8 mouse cellular contexts compared by ENCODE assay signal in the genomic region with DNA sequence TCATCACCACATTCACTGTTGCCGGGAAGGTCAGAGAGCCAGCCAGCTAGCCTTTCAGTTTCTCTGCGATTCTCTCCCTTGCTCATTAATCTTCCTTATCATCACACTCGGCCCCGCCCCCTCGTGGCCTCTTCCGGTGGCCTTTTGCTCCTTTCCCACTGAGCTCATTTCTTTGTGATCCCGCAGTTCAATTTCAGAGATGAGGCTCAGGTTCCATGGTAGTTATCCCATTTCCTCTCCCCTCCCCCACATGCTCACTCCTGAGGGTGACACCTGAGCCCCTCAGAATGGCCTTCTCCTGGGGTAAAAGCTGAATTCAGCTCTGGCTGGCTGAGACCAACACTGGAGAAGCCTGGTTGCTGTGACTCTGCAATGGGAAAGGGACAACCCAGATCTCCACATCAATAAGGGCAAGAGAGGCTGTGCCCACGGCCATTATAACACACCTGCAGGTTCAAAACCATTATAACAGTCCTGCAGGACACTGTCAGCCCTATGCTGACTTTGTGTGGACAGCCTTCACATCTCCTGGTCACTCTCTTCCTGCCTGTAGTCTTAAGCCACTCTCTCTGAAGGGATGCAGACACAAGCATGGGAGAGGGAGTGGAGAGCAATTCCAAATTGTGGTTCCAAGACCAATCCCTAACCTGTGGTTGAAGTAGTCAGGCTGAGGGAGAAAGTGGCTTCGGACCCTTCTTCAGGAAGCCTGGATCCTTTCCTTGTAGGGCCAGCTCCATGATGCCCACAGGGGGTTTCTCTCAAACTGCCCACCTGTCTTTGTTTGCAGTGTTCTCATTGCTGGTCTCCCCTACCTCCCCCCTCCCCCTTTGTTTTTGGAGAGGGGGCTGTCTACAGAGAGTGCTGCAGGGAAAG. TPM values are rescaled to one million over a fixed set of nuclear protein-coding genes. Genes with fewer than 3 reads are reported as not detected.
DNase-seq lines count a peak whose midpoint lies in the region; ATAC-seq and TF ChIP-seq lines count a peak whose summit lies in the region.

No protein-coding gene starts in this region.

- WGBS in heart, postnatal 0 days = 10% methylated on average over 9 of the region's 9 CpGs
- 4% methylated on average over 9 of the region's 9 CpGs for WGBS in limb, embryonic 13.5 days
- 3% methylated on average over 9 of the region's 9 CpGs for whole genome bisulfite sequencing in neural tube, embryonic 12.5 days

- H3K27ac ChIP-seq in heart, postnatal 0 days (ENCODE audit: low read depth) = no peak overlapping the region; the same call in 1 of the 2 replicates
- H3K27ac ChIP-seq in limb, embryonic 13.5 days = peak overlapping the region; percentile 39; the same call in 1 of the 2 replicates
- peak overlapping the region; percentile 68 for H3K27ac ChIP-seq in neural tube, embryonic 12.5 days

- peak; percentile 49 for ATAC-seq in CD4-positive, CD25-positive, alpha-beta regulatory T cell, adult 4 months
- ATAC-seq in heart, postnatal 0 days (ENCODE audit: insufficient read depth, low read depth) = no peak
- no peak for ATAC-seq in limb, embryonic 13.5 days (ENCODE audit: low FRiP score, low read depth)
- ATAC-seq in neural tube, embryonic 12.5 days (ENCODE audit: low FRiP score, low read depth) = peak; percentile 52

- TF ChIP-seq EP300 in heart, postnatal 0 days (IDR thresholded peaks at IDR 0.05; ENCODE audit: low read depth) = no peak

- H3K4me3 ChIP-seq in heart, postnatal 0 days (ENCODE audit: low read depth, low read length) = no peak overlapping the region
- no peak overlapping the region for H3K4me3 ChIP-seq in limb, embryonic 13.5 days
- no peak overlapping the region for H3K4me3 ChIP-seq in neural tube, embryonic 12.5 days

- H3K4me2 ChIP-seq in heart, postnatal 0 days (ENCODE audit: low read depth, low read length) = peak overlapping the region; percentile 4
- peak overlapping the region; percentile 51 for H3K4me2 ChIP-seq in limb, embryonic 13.5 days (replicated peaks)
- H3K4me2 ChIP-seq in neural tube, embryonic 12.5 days (replicated peaks) = peak overlapping the region; percentile 49

- TF ChIP-seq CTCF in heart, postnatal 0 days (IDR thresholded peaks at IDR 0.05; ENCODE audit: low read depth) = no peak

- peak; percentile 76 for DNase-seq in adrenal gland, adult 8-10 months
- DNase-seq in heart, postnatal 0 days (ENCODE audit: low spot score) = no peak
- no peak for DNase-seq in adipocyte (ENCODE audit: low spot score)
- DNase-seq in cerebellum, postnatal 25 days = no peak
- DNase-seq in left cerebral cortex, adult 18-20 months (ENCODE audit: low spot score in 2 of 2) = no peak

- H3K9me3 ChIP-seq in heart, postnatal 0 days (replicated peaks; ENCODE audit: control insufficient read depth, low read length) = no peaks in the 10 kb centered on the region
- H3K9me3 ChIP-seq in limb, embryonic 13.5 days = no peaks in the 10 kb centered on the region
- H3K9me3 ChIP-seq in neural tube, embryonic 12.5 days = no peaks in the 10 kb centered on the region

- no peak overlapping the region for H3K9ac ChIP-seq in heart, postnatal 0 days (replicated peaks; ENCODE audit: low read depth, low read length)
- peak overlapping the region; percentile 59; the same call in 1 of the 2 replicates for H3K9ac ChIP-seq in limb, embryonic 13.5 days
- no peak overlapping the region for H3K9ac ChIP-seq in neural tube, embryonic 12.5 days

- H3K36me3 ChIP-seq in heart, postnatal 0 days (replicated peaks; ENCODE audit: control insufficient read depth, insufficient read depth, low read length) = 0 out of 2 replicates have a peak, but pooled peaks cover 4% of the 10 kb centered on the region
- H3K36me3 ChIP-seq in limb, embryonic 13.5 days = peaks cover 10% of the 10 kb centered on the region; the same call in 1 of the 2 replicates
- H3K36me3 ChIP-seq in neural tube, embryonic 12.5 days = no peaks in the 10 kb centered on the region

- H3K4me1 ChIP-seq in heart, postnatal 0 days (ENCODE audit: control insufficient read depth, insufficient read depth) = peaks cover 48% of the 10 kb centered on the region
- peaks cover 61% of the 10 kb centered on the region for H3K4me1 ChIP-seq in limb, embryonic 13.5 days
- peaks cover 43% of the 10 kb centered on the region for H3K4me1 ChIP-seq in neural tube, embryonic 12.5 days

- H3K27me3 ChIP-seq in heart, postnatal 0 days (ENCODE audit: control insufficient read depth, insufficient read depth, low read length) = no peaks in the 10 kb centered on the region
- H3K27me3 ChIP-seq in limb, embryonic 13.5 days = no peaks in the 10 kb centered on the region
- no peaks in the 10 kb centered on the region for H3K27me3 ChIP-seq in neural tube, embryonic 12.5 days (replicated peaks)

RNA-seq across cellular contexts. Expression of a gene that starts 18.7 kb away (rescaled TPM):
- polyA plus RNA-seq in CD4-positive, CD25-positive, alpha-beta regulatory T cell, adult 4 months (2017; shearing (Covaris generic)) = 1 to 10 TPM; 1.9 to 4.6 TPM
- 10 to 100 TPM; 30.3 to 54.2 (median 37.9) TPM for total RNA-seq in adrenal gland, adult 8-10 months (2022)
- 33.6 and 33.9 TPM in 2 replicates for total RNA-seq in heart, postnatal 0 days (2014; rRNA removed; ENCODE audit: low replicate concordance)
- polyA plus RNA-seq in heart, postnatal 0 days (2015; fragmentation: Nextera tagmentation; extraction: Ambion mirVana) = 9.3 and 9.6 TPM in 2 replicates
- 14.9 and 15.5 TPM in 2 replicates for polyA plus RNA-seq in limb, embryonic 13.5 days (2015; fragmentation: Nextera tagmentation; extraction: Ambion mirVana)
- 14.2 and 15.9 TPM in 2 replicates for polyA plus RNA-seq in neural tube, embryonic 12.5 days (2016; fragmentation: Nextera tagmentation; extraction: Ambion mirVana)
- total RNA-seq in left cerebral cortex, adult 18-20 months (2021) = 10 to 100 TPM; 24.2 to 28.0 TPM

RNA-seq across cellular contexts. Expression of a gene that starts 18.9 kb away (rescaled TPM):
- 10 to 100 TPM; 42.9 to 59.1 TPM for polyA plus RNA-seq in CD4-positive, CD25-positive, alpha-beta regulatory T cell, adult 4 months (2017; shearing (Covaris generic))
- 10 to 100 TPM; 39.9 to 60.5 (median 52.3) TPM for total RNA-seq in adrenal gland, adult 8-10 months (2022)
- total RNA-seq in heart, postnatal 0 days (2014; rRNA removed; ENCODE audit: low replicate concordance) = 11.1 and 36.0 TPM in 2 replicates
- 38.9 and 40.6 TPM in 2 replicates for polyA plus RNA-seq in heart, postnatal 0 days (2015; fragmentation: Nextera tagmentation; extraction: Ambion mirVana)
- 68.2 and 69.4 TPM in 2 replicates for polyA plus RNA-seq in limb, embryonic 13.5 days (2015; fragmentation: Nextera tagmentation; extraction: Ambion mirVana)
- 30.8 and 34.7 TPM in 2 replicates for polyA plus RNA-seq in neural tube, embryonic 12.5 days (2016; fragmentation: Nextera tagmentation; extraction: Ambion mirVana)
- total RNA-seq in left cerebral cortex, adult 18-20 months (2021) = 10 to 100 TPM; 23.7 to 24.0 TPM

RNA-seq across cellular contexts. Expression of a gene that starts 55.3 kb away (rescaled TPM):
- 10 to 100 TPM; 65.8 to 93.5 TPM for polyA plus RNA-seq in CD4-positive, CD25-positive, alpha-beta regulatory T cell, adult 4 months (2017; shearing (Covaris generic))
- 1 to 10 TPM; 3.6 to 7.2 (median 4.9) TPM for total RNA-seq in adrenal gland, adult 8-10 months (2022)
- 6.4 and 7.7 TPM in 2 replicates for total RNA-seq in heart, postnatal 0 days (2014; rRNA removed; ENCODE audit: low replicate concordance)
- polyA plus RNA-seq in heart, postnatal 0 days (2015; fragmentation: Nextera tagmentation; extraction: Ambion mirVana) = 2.6 and 3.0 TPM in 2 replicates
- polyA plus RNA-seq in limb, embryonic 13.5 days (2015; fragmentation: Nextera tagmentation; extraction: Ambion mirVana) = 1.4 and 2.4 TPM in 2 replicates
- polyA plus RNA-seq in neural tube, embryonic 12.5 days (2016; fragmentation: Nextera tagmentation; extraction: Ambion mirVana) = 16.0 and 18.0 TPM in 2 replicates
- 10 to 100 TPM; 21.1 to 21.2 TPM for total RNA-seq in left cerebral cortex, adult 18-20 months (2021)

Comparison
In these comparisons a context has a peak if more than half of its experiments do, and no peak if none do; other contexts are left out.
1. ATAC-seq: peak in CD4-positive, CD25-positive, alpha-beta regulatory T cell, adult 4 months (single experiment) and neural tube, embryonic 12.5 days (single experiment); none in heart, postnatal 0 days (single experiment) and limb, embryonic 13.5 days (single experiment).
2. Peak in every context shown above with its lines, with median percentiles within 50 percentile points of each other: H3K4me2 ChIP-seq.